Mouse (Mus musculus) frontal cortex, adult (tissue): ENCODE data around the gene Chchd3.

Experiments
- ATAC-seq: cut with Nextera tagmentation; 2 replicates; pipeline ENCODE4 v1.9.2; 2017; ENCODE audit warnings: mild to moderate bottlenecking, moderate library complexity, mixed read lengths; ENCODE audit not compliant: low TSS enrichment

The Chchd3 gene

GRCm38 (mm10) chr6:32807771-32808170 is 252.3 kb downstream of the Chchd3 start:
- ATAC-seq, result no peak

GRCm38 (mm10) chr6:32803646-32804045 is 256.4 kb downstream of the Chchd3 start:
- no peak for ATAC-seq

- no peak for ATAC-seq
These were observed 258.3 kb downstream of the Chchd3 start for GRCm38 (mm10) chr6:32801776-32802175.

- ATAC-seq, result no peak
These were observed 262.5 kb downstream of the Chchd3 start for GRCm38 (mm10) chr6:32797525-32797924.

- ATAC-seq, result peak; percentile 98
These were observed 264.2 kb downstream of the Chchd3 start for GRCm38 (mm10) chr6:32795653-32796500.

- ATAC-seq, result no peak
These were observed 266.5 kb downstream of the Chchd3 start for GRCm38 (mm10) chr6:32793575-32793974.

- no peak for ATAC-seq
These were observed 266.9 kb downstream of the Chchd3 start for GRCm38 (mm10) chr6:32793163-32793562.

- ATAC-seq, result no peak
These were observed 269.6 kb downstream of the Chchd3 start for GRCm38 (mm10) chr6:32790487-32790886.

GRCm38 (mm10) chr6:32787399-32787798 is 272.7 kb downstream of the Chchd3 start:
- ATAC-seq, result no peak

- ATAC-seq, result no peak
These were observed 273.9 kb downstream of the Chchd3 start for GRCm38 (mm10) chr6:32786196-32786595.

GRCm38 (mm10) chr6:32783102-32783501 is 277.0 kb downstream of the Chchd3 start:
- no peak for ATAC-seq

- ATAC-seq, result peak; percentile 96
These were observed 279.5 kb downstream of the Chchd3 start for GRCm38 (mm10) chr6:32780602-32781001.

- ATAC-seq, result no peak
These were observed 283.7 kb downstream of the Chchd3 start for GRCm38 (mm10) chr6:32776384-32776783.

- ATAC-seq, result peak; percentile 96
These were observed 305.5 kb downstream of the Chchd3 start for GRCm38 (mm10) chr6:32754524-32754923.

- no peak for ATAC-seq
These were observed 310.2 kb downstream of the Chchd3 start for GRCm38 (mm10) chr6:32749821-32750220.

GRCm38 (mm10) chr6:32748777-32749176 is 311.3 kb downstream of the Chchd3 start:
- ATAC-seq, result peak; percentile 47; the same call in 1 of the 2 replicates

GRCm38 (mm10) chr6:32747333-32747732 is 312.7 kb downstream of the Chchd3 start:
- ATAC-seq, result peak; percentile 67; the same call in 1 of the 2 replicates
